Mouse (Mus musculus) cortical plate, adult 2 months (tissue): ENCODE results near the gene Rbck1. TPM values are rescaled to one million over a fixed set of nuclear protein-coding genes. Genes with fewer than 3 reads are reported as not detected.
A peak's percentile ranks its signal among the peaks of the same experiment; 100 is the strongest.
"Not testable (repeated sequence)": the region's sequence is repeated elsewhere in the genome, so short reads cannot be mapped to it uniquely, and the experiment has no call there.

ENCODE experiments used
- H3K27ac ChIP-seq: fragments of 200-500 bp; 2 replicates; pipeline ENCODE4 v1.5.1; 2012; ENCODE audit warnings: low read length, control low read depth, inconsistent platforms; ENCODE audit not compliant: insufficient read depth
- H3K4me1 ChIP-seq: fragments of 200-500 bp; 2 replicates; pipeline ENCODE4 v1.6.1; 2011; ENCODE audit warnings: low read length; ENCODE audit not compliant: control insufficient read depth, insufficient read depth
- H3K4me3 ChIP-seq: fragments of 200-500 bp; 2 replicates; pipeline ENCODE4 v1.5.1; 2011; ENCODE audit warnings: mild to moderate bottlenecking, low read length, control low read depth; ENCODE audit not compliant: insufficient read depth
- CTCF ChIP-seq: fragments of 200-500 bp; IDR thresholded peaks from 2 replicates; pipeline ENCODE4 v1.5.1; 2011; ENCODE audit warnings: mild to moderate bottlenecking, control low read depth, low read length; ENCODE audit not compliant: insufficient read depth; ENCODE audit errors: extremely low read depth
- POLR2A ChIP-seq: fragments of 200-500 bp; IDR thresholded peaks from 2 replicates; pipeline ENCODE4 v1.6.1; 2011; ENCODE audit warnings: mild to moderate bottlenecking, low read length, control low read depth; ENCODE audit not compliant: insufficient read depth; ENCODE audit errors: extremely low read depth
- polyA plus RNA-seq: library from polyadenylated mRNA; depleted of rRNA; stranded (reverse); fragments of >200 nt; gene quantifications from 2 replicates; pipeline ENCODE4 v1.2.3, GENCODE M21; 2012

Gene Rbck1
- polyA plus RNA-seq, 1 experiment, result 197 TPM

DNA sequence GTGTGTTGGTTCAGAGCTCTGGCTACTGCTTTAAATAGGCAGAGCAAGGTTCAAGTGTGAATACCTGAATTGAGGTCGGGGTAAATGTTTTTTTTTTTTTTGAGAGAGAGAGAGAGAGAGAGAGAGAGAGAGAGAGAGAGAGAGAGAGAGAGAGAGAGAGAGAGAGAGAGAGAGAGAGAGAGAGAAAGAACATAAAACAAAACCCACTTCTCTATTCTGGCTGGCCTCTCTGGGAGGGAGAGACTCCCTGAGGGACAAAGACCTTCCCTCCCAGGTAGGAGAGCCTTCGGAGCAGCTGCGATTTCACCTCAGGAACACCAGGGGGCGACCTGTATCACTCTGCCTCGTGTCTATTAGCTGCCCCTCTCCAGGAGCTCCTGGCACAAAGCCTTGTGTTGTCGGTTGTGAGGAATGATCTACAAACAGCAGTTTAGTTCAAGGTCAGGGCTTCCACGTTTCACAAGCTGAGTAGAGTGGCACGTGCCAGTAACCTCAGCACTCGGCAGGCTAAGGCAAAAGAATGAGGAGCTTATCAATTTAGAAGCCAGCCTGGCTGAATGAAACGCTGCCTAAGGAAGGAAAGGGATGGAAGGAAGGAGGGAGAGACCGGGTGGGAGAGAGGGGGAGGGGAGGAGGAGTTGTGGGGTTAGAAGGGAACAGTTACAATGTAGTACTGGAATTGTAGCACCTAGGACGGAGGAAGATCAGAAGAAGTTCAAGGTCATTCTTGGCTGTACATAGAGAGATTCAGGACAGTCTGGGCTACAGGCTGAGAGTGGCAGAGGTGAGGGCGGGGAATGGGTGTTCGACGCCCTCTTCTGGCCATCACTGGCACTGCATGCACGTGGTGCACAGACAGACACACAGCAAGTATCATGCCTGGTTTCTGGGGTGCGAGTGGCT, 31.0 kb upstream of the Rbck1 start:
- TF ChIP-seq CTCF (peak; percentile 74), POLR2A (no peak)
- no peak overlapping the region for H3K27ac ChIP-seq
- no peaks in the 10 kb centered on the region for H3K4me1 ChIP-seq
- H3K4me3 ChIP-seq, result no peak overlapping the region

- H3K27ac ChIP-seq, result no peak overlapping the region
- no peaks in the 10 kb centered on the region for H3K4me1 ChIP-seq
- no peak for TF ChIP-seq CTCF
- no peak for TF ChIP-seq POLR2A
- no peak overlapping the region for H3K4me3 ChIP-seq
These were observed 28.7 kb upstream of the Rbck1 start for GRCm38 (mm10) chr2:152361193-152361592.

DNA sequence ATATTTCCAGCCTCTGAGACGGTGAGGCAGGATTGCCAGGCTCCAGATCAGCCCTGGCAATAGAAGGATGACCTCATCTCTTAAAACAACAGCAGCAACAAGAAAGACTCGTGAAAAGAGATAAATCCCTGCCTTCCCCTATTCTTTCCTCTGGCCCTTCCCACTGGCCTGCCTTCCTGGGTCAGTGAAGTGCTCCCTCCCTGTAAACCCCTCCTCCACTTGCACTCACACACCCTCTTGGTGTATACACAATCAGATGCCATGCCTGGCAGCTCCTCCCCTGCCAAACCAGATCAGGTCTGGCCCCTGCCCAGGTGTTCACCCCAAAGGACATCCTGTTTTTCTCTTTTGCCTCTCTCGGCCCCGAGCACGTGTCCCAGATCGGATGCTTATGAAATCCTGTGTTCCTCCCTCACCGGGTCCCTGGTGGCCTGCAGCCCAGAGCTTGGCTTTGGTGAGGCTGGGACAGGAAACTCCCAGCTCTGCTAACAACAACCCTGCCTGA, 27.9 kb upstream of the Rbck1 start:
- Histone ChIP-seq H3K4me1 (no peaks in the 10 kb centered on the region), H3K27ac (no peak overlapping the region), H3K4me3 (no peak overlapping the region)
- TF ChIP-seq CTCF, result no peak
- no peak for TF ChIP-seq POLR2A

GRCm38 (mm10) chr2:152359616-152360015, 27.2 kb upstream of the Rbck1 start:
- TF ChIP-seq POLR2A, result no peak
- TF ChIP-seq CTCF, result no peak
- Histone ChIP-seq H3K27ac (no peak overlapping the region), H3K4me3 (no peak overlapping the region), H3K4me1 (no peaks in the 10 kb centered on the region)

- H3K4me3 ChIP-seq, H3K27ac ChIP-seq, H3K4me1 ChIP-seq: not testable (repeated sequence)
These were observed 26.5 kb upstream of the Rbck1 start for GRCm38 (mm10) chr2:152358977-152359376.

DNA sequence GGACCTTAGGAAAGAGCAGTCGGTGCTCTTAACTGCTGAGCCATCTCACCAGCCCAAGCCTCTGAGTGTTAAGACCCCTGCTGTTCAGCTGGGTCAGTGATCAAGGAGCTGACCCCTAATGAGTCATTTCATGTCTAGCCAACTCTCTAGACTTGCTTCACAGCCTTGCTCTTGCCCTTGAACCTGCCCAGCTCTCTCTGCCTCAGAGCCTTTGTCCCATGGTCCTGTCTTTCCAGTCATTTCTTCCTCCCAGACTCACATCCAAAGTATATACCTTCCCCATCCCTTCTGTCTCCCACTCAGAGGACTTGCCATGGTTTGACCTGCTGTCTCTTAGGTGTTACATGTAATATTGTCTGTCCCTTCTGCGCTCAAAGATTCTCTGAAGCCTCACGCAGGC, 24.8 kb upstream of the Rbck1 start:
- Histone ChIP-seq H3K4me3 (no peak overlapping the region), H3K27ac (no peak overlapping the region), H3K4me1 (no peaks in the 10 kb centered on the region)
- no peak for TF ChIP-seq CTCF
- TF ChIP-seq POLR2A, result no peak

DNA sequence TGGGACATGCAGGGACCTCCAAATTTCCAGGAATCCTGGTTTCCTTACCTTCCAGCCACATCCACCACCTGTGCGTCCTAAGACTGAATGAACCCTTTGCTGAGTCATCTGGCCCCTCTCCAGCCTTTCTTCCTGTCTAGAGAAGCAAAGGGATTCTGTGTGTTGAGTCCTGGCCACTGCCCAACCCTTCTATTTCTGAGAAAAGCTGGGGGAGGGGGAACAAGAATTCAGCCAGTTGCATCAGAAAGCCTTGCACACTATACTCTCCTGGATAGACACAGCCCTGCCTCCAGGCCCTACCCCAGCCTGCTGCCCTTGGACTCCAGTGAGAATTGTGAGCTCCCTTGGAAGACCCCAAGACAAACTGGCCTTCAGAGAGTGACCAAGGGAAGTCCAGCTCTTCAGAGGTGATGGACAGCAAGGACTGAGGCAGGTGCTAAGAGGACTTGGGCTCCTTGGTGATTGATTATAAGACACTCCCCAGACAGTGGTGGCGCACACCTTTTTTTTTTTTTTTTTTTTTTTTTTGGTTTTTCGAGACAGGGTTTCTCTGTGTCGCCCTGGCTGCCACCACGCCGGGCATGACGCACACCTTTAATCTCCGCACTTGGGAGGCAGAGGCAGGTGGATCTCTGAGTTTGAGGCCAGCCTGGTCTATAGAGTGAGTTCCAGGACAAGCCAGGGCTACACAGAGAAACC, 17.5 kb upstream of the Rbck1 start:
- no peak for TF ChIP-seq POLR2A
- TF ChIP-seq CTCF, result no peak
- Histone ChIP-seq H3K4me3 (no peak overlapping the region), H3K4me1 (no peaks in the 10 kb centered on the region), H3K27ac (no peak overlapping the region)

DNA sequence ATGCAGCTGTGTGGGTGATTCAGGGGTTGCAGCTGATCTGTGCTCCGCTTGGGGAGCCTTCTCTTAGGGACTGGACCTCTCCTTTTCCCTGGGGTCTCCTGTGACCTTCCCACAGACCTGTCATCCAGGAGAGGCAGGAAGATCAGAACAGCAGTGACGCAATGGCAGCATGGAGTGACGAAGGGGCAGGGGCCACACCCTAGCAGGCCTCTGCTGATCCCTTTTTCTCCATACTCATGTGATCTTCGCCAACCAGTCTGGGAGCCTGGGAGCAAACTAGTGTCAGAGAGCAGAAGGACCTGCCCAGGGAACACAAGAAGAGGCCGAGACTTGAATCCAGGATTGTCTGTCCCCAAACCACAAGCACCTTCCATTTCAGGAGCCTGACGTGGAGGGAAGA, 16.8 kb upstream of the Rbck1 start:
- TF ChIP-seq CTCF (no peak), POLR2A (no peak)
- H3K4me3 ChIP-seq, result no peak overlapping the region
- no peak overlapping the region for H3K27ac ChIP-seq
- H3K4me1 ChIP-seq, result no peaks in the 10 kb centered on the region

- TF ChIP-seq CTCF, result no peak
- no peak for TF ChIP-seq POLR2A
- H3K4me1 ChIP-seq, result no peaks in the 10 kb centered on the region
- no peak overlapping the region for H3K4me3 ChIP-seq
- H3K27ac ChIP-seq, result no peak overlapping the region
These were observed 15.3 kb upstream of the Rbck1 start for GRCm38 (mm10) chr2:152347722-152348121.
